Mouse (Mus musculus) G1E (cell line): Measurements from ENCODE around the gene Igtp.

Source experiments
- CTCF ChIP-seq: IDR thresholded peaks from 2 replicates; pipeline ENCODE4 v1.5.1; 2012; ENCODE audit warnings: low read depth, low read length, inconsistent platforms, mixed read lengths
- GATA1 ChIP-seq: IDR thresholded peaks from 2 replicates; pipeline ENCODE4 v1.6.1; 2012; ENCODE audit warnings: borderline replicate concordance, low read length, inconsistent platforms, mixed read lengths
- POLR2AphosphoS5 ChIP-seq: IDR thresholded peaks from 2 replicates; pipeline ENCODE4 v1.6.1; 2012; ENCODE audit warnings: low read depth, low read length, inconsistent platforms; ENCODE audit not compliant: insufficient replicate concordance

DNA sequence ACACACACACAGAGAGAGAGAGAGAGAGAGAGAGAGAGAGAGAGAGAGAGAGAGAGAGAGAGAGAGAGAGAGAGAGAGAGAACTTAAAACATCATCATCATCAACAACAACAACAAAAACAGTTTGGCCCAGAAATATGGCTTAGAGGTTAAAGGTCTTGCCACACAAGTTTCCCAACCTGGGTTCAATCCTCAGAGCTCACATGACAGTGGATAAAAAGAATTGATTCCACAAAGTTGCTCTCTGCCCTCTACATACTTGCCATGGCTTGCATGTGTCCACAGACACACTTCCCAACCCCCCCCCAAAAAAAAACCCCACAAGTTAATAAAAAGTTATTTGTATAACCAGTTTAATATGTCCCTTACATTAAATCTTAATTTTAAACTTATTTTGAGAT lies 27.1 kb downstream of the Igtp start:
- TF ChIP-seq GATA1 (no peak), CTCF (no peak), POLR2AphosphoS5 (no peak)
